Mouse (Mus musculus): ENCODE data around the gene Nsdhl. TPM values are rescaled to one million over a fixed set of nuclear protein-coding genes. Genes with fewer than 3 reads are reported as not detected.

Nsdhl gene
- total RNA-seq, 2 experiments from 2014 or later = 22.6 to 30.0 TPM

GRCm38 (mm10) chrX:72992291-72992919 is 74.0 kb downstream of the Nsdhl start:
- DNase-seq (ENCODE audit: low spot score in 2 of 2) = no peak

- DNase-seq (ENCODE audit: low spot score in 2 of 2) = no peak
Observed at GRCm38 (mm10) chrX:72995542-72995941, 77.2 kb downstream of the Nsdhl start.

GRCm38 (mm10) chrX:73003110-73003509 is 84.8 kb downstream of the Nsdhl start:
- no peak for DNase-seq (ENCODE audit: low spot score in 2 of 2)

GRCm38 (mm10) chrX:73005678-73006077 is 87.3 kb downstream of the Nsdhl start:
- no peak for DNase-seq (ENCODE audit: low spot score in 2 of 2)

GRCm38 (mm10) chrX:73007597-73008479 is 89.5 kb downstream of the Nsdhl start:
- peak; percentile 87 to 93 for DNase-seq (ENCODE audit: low spot score in 2 of 2)

Small RNAs within 50 kb of the gene (microRNA-seq; reads per million reads assigned to microRNA genes)
- gene Mir2137 = 0 reads per million in 2 experiments

Other genes starting within 250 kb of the Nsdhl start
- gene Gabrq, start 93.4 kb upstream of the Nsdhl start, total RNA-seq (2021) = 1 to 10 TPM; 1.3 to 2.0 TPM
- gene Cetn2, start 146 bp upstream of the Nsdhl start, total RNA-seq (2021) = 10 to 100 TPM; 57.0 to 58.1 TPM
- under 1 TPM; 0.95 to 0.96 TPM for gene Zfp185, start 68.8 kb downstream of the Nsdhl start, total RNA-seq (2021)
- gene Pnma5, start 118.5 kb downstream of the Nsdhl start, total RNA-seq (2021) = under 1 TPM; 0.21 to 0.40 TPM
- 10 to 100 TPM; 15.5 to 15.9 TPM for gene Pnma3, start 146.2 kb downstream of the Nsdhl start, total RNA-seq (2021)
- gene Xlr4a, start 163.9 kb downstream of the Nsdhl start, total RNA-seq (2021) = not detected
- gene Xlr3a, start 178.5 kb downstream of the Nsdhl start, total RNA-seq (2021) = 1 to 10 TPM in 1 of 2 experiments, not detected in 1; 3.6 TPM
- 1 to 10 TPM in 1 of 2 experiments, under 1 TPM in 1; 0.94 to 2.3 TPM for gene Gm14685, start 198.5 kb downstream of the Nsdhl start, total RNA-seq (2021)
- not detected for gene Xlr5b, start 230.2 kb downstream of the Nsdhl start, total RNA-seq (2021)
- gene DXBay18, start 230.9 kb downstream of the Nsdhl start, total RNA-seq (2021) = under 1 TPM in 1 of 2 experiments, not detected in 1; 0.89 TPM